Mouse (Mus musculus): ENCODE data around the gene Il20rb.

The Il20rb gene

DNA sequence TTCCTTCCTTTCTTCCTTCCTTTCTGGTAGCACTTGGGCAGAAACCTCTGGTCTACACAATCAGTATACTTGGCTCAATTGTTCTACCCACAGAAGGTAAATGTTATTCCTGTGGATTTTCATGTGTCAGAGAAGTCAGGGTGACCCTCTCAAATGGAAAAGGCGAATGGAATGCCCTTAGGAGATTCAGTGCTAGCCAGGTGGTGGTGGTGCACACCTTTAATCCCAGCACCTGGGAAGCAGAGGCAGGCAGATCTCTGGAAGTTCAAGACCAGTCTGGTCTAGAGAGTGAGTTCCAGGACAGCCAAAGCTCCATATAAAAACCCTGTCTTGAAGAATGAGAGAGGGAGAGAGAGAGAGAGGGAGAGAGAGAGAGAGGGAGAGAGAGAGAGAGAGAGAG is 16.4 kb downstream of the Il20rb start:
- no peak for DNase-seq

DNA sequence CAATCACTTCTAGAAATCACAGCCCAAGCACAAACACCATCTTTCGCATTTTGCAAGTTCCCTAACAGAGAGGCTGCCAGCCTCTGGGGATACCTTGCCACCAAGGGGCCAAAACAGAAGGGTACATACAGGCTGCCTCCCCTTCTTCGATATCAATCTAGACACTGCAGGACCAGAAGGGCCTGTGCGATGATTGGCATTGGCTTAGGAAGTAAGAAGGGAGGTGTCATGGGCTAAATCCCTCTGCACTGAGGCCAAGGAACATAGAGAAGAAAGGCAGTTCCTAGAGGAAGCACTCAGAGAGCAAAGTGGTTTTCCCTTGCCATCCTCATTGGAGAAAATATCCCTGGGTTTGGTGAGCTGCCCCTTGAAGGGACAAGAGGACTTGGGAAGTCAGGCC is 16.9 kb downstream of the Il20rb start:
- no peak for DNase-seq

DNA sequence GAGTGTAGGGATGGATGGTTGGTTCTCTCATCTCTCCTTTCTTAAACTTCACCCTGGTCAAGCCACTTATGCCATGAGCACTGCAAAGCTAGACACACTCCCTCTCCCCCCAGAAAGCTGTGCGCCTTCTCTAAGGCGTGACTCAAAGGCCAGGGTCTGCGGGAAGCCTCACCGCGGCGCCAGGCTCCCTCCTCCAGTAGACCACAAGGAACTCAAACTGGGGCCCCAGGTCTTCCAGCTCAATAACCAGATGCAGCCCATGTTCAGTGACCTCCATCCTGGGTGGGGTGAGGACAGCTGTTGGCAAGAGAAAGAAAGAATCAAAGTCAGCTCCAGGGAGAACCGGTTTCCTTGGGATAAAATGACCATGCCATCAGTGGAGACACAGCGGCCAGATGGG is 18.4 kb downstream of the Il20rb start:
- DNase-seq: no peak

DNA sequence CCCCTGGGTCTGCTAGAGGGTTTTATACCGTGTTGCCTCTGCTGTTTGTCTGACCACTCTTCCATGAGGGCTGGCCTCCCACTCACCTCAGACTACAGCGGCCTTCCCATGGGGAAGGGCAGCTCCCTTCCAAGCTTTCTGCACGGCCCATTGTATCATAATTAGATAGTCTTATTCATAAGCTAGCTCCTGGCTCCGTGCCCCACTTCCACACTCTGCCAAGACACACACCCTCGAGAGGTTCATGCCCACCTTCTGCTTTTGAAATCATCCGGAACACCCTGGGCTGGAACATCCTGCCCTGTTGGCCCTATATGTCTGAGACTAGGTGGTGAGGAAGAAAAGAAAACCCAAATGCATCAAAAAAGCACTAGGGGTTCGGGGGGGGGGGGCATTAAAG is 18.9 kb downstream of the Il20rb start:
- DNase-seq: no peak

DNA sequence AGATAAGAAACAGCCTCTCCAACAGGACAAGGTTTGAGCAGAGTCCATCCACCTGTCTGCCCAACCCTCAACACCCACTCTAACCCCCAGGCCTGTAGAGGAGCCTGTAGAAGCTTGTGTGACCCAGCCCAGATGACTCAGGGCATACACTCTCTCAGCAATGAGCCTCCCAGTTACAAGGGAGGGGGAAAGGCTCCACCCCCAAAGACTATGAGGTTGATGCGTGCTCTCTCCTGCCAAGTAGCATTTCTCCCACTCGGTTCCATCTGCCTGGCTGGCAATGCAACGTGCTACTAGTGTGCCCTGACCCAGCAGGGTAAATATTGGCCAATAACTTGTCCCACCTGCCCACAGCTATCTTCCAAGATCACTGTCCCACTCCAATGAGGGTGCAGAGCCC is 19.8 kb downstream of the Il20rb start:
- no peak for DNase-seq

DNA sequence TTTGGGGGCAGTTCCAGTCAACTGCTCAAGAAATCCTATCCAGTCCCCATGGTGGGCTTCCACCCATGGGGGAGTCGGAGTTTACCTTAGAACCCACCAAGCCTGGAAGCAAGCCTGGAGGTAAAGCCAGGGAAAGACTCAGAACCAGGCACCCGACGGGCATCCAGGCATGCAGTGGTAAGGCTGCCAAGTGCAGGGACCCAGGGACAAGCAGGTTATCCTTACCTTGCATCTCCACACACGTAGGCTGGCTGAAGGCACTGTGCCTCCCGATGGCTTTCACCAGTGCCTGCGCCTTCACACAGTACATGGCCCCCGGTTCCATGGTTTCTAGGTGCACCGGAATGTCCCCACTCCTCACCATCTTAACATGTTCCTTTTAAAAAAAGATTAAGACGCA is 20.6 kb downstream of the Il20rb start:
- no peak for DNase-seq

DNA sequence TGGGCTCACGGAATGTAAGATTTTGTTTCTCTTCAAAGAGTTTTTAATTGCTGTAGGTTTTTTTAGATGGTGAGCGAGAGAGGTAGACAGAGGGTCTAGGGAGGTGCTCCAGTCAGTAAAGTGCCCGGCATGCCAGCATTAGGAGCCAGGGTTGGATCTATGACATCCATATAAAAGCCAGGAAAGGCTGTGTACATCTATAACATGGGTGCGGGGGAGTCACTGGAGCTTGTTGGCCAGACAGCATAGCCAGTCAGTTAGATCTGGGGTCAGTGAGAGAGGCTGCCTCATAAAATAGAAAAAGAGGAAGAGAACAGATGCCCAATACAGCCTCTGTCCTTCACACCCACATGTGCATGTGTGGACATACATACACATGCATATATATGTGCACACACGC is 21.2 kb downstream of the Il20rb start:
- DNase-seq: no peak

DNA sequence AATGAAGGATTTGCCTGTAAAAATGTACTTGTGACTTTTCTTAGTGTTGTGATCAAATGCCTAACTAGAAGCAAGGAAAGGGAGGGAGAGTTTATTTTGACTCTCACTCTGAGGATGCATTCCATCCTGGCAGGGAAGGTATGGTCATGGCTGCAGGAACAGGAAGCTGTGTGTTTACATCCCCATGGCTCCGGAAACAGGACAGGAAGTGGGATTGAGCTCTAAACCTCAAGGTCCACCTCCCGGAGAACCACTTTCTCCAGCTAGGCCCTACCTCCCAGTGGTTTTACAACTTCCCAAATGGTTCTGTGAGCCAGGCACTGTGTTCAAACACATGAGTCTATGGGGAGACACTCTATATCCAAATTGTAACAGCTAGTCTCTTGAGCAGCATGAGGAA is 22.8 kb downstream of the Il20rb start:
- no peak for DNase-seq

DNA sequence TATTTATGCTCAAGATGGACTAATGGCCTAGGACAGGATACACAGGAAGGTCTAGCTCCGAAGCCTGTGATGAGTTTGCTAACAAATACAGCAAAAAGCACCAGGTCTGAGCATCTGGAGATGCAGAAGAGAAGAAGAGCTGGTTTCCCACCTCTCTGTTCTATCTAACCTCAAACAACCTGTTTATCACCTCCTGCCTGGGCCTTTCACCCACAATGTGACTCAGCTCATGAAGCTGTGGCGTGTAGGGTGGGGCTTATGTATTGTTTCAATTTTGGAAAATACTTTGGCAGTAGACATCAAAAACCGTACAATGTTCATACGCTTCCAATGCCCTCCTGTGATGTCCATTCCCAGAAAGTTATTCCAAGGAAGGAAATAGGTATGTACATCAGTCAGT is 24.5 kb downstream of the Il20rb start:
- peak; percentile 30 to 47 for DNase-seq

DNA sequence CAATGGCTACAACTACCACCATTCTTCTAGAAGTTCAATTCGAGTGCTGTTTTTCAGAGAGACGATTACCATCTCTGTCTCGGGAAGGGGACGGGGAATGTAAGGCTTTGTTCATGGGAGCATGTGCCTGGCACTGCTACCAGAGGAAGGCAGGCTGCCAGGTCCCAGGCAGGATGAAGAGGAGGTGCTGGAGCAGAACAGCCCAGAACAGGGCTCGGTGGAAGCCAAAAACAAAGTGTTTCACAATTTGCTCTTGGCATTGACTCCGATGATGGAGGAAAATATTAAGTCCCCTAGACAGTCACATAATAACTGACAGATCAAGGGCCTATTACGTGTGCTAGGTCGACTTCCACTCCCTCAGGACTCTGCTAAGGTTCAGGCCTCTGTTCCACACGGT is 24.9 kb downstream of the Il20rb start:
- DNase-seq: no peak

DNA sequence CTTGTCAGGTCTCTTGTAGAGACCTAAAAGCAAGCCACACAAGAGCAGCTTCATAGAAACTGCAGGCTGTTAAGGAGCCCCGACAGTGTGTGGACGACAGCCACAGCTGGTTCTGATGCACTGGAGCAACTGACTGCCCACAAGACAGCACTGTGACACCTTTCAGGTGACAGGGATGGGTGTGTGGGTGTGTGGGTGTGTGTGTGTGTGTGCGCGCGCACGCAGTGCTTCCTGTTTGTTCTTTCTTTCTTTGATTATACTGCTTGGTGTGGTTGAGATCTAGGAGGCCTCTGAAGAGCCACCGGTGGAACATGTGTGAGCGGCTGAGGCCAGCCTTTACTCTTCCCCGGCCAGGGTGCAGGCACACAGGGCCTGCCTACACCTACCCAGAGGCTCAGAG is 26.4 kb downstream of the Il20rb start:
- DNase-seq: peak; percentile 78 to 83

DNA sequence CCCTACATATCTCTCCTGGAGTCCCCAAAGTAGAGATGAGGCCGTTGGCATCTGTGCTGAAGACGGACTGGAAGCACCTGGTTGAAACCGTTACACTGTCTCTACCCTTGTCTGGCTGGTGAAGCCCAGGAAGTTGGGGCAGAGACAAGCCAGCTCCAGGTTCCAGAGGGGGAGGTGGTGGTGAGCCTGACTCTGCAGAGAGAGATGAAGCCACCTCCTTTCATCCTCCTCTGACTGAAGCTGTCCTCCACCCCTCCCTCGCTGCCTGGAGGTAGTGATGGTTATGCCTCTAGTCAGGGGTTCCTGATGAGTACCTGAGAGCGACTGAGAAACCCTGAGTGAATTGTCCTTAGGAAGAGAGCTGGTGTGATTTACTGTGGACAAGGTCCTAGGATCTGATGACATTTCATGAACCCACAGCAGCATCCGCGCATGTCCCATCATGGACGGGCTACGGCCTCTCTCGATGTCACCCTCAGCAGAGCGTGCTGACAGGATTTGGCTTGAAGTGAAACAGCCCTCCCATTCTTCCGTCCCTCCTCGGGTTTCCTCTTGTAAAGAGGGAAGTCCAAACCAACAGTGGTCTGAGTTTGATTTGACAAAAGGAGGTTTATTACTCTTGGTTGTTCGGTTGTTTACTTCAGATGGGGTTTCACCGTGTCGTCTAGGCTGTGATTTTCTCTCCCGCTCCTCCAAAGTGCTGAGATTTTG is 28.5 kb downstream of the Il20rb start:
- peak; percentile 66 to 83 for DNase-seq

DNA sequence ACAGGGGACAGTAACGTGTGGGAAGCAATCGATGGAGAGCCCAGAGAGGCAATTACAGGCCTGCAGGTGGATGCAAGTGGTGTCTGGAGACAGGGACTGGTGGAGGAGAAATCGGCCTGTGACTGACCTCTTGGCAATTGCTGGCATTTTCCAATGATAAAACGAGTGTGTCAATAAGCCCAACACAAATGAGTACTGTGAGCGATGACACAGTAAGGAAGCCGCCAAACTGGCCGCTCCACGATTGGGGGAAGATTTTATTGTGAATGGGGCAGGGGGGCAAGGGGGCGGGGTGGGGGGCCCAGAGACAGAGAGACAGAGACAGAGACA is 32.0 kb downstream of the Il20rb start:
- DNase-seq: no peak

DNA sequence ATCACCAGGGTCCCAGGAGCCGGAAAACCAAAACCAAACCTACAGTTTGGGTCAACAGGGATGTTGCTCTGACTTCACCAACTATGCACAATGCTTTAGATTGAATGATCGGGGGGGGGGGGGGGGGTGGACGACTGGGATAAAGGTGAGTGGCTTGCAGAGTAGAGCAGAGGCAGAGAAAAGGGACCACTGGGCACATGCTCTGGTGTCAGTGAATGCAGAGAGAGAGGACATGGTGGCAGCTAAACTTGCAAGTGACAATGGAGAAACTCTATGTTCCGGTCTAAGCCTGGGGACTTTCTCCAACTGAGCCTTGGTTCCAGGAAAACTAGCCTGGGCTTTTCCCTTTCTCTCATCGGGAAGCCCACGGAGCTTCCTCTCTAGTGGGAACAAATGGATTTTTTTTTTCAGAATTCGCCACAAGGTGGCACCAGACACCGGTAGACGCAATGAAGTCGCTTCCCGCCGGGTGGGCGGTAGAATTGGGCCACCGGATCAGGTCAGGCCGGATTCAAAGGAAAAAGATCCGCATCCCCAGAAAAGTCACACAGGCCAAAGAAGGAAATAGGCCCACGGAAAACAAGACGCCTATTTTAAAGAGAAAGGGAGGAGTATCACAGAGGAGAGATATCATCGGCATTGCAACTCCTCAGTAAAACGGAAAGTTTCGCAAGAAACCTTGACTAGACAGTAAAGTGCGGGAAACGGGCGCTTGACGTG is 32.5 kb downstream of the Il20rb start:
- peak; percentile 71 to 78 for DNase-seq

DNA sequence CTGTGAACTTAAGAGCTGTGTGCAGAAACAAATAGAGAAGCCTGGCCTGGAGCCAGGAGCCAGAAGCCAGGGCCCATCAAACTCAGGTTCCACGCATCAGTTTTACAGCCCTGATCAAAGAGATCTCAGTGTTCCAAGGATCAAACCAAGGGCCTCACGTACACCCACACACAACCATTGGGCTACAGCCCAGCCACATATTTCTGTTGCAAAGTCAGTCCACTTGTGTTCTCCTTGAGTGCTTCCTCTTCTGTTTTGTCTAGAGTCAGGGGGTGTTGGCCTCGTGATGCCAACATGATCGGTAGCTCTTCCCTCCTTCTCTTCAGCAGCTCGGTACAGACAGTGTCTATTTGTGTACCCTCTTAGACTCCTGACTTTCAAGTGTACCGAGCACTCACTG is 34.2 kb downstream of the Il20rb start:
- no peak for DNase-seq

DNA sequence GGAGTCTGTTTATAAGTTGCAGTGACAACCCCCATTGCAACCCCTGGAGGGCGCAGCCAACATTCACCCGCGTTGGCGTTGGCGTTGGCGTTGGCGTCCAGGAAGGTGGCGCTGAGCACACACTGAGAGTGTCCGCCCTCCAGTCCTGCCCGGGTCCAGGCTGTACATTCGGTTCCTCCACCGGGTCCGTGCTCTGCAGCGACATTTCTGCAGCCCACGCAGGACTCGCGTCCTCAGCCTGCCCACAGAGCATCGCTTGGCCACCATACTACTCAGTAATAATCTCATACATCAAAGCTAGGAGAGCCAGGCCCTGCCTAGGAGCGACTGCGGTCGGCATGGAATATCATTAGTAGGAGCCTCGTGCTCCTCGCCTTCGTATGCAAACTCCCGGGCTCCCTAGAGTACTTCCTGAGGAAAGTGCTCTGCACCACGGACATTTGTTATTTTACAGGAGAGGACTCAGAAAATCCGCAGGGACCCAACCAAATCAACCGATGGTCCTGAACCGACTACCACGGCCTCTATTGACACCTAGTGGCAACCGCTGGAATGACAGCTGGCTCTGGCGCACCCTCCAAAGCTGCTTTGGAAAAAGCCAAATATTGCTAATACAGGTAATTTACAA is 40.4 kb downstream of the Il20rb start:
- peak; percentile 62 to 74 for DNase-seq

DNA sequence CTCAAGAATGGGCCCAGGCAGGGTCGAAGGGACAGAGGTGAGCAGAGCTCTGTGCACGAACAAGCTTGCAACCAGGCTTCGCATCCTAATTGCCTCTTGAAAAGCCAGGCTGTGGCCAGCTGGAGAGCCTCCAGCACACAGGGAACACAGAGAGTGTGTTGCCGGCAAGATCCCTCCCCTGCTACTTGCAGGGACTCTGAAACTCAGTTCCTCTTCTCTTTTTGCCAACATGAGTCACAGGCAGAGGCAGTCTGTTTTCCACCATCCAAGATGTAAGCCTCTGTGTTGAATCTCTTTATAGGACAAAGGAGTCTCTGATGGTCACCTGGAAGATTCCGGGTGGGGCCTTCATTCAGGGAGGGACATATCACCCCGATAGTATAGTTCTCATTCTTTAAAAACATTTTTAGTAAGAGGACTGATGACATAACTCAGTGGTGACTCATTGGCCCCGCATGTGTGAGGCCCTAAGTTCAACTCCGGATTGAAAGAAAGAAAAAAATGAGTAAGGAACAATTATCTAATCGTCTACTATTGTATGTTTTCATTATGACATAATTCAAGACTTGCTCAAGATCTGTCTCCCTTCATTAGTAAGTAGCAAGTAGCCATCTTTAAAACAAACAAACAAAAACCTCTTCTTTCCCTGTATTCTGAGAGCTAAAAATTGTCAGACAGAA is 46.3 kb downstream of the Il20rb start:
- DNase-seq: no peak

DNA sequence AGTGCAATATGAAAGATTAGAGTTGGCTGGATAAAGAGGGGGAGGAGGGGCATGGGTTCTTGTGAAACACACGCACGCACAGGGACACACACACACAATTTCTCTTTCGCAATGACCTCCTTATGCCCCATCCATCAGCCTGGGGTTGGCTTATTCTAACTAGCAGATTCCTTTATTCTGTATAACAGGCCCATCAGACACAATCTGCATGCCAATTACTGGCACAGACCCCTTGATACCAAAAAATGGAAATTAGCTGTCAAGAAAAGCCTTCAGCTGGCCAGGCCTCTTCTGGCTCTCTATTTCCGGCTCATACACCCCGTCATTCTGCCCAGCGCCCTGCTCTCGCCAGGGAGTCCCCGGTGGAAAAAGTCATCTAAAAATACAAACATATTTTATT is 47.1 kb downstream of the Il20rb start:
- no peak for DNase-seq

DNA sequence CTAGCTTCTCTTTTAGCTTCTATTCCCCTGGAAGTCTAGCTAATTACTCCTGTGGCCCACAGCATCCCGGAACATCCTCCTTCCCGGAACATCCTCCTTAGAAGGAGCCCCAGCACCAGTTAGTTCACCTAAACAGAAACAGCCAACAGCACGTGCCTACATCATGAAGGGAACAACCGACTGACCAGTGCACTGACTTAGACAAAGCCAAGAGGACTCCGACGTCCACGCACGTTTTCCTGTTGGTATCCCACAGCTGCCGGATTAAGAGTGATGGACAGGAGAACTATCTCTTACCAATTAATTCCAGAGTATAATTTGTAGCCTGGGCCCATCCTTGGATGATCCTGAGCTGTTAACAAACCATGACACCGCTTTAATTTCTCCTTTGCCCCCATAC is 47.6 kb downstream of the Il20rb start:
- no peak for DNase-seq

DNA sequence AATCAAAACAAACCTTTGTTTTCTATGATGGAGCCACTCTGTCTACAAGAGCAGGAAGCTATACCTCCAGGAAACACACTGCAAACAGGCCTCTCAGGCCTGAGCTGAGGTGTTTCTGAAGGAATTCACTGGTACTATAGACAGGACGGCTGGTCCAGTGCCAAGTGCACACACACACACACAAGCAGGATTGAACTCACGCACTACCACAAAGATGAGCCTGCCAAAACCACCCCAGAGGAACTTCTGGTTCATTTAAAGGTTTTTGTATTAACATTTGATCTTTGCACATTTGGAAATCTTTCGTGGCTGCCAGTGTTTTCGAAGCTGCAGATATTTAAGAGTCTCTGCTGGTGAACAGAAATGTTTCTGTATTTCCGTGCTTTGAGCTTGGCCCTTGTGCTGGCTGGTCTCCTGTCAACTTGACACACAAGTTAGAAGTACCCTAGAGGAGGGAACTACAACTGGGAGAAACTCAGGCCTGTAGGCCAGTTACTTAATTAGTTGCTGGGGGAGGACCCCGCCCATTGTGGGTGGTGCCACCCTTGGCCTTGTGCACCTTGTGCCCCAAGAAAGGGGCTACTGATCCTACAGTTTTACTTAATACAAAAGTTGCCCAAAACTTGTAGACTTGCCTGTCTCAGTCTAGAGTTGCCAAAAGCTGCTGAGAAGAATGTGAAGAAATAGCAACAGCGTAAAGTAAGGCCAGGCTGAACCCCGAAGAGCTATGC is 49.6 kb downstream of the Il20rb start:
- DNase-seq: no peak

DNA sequence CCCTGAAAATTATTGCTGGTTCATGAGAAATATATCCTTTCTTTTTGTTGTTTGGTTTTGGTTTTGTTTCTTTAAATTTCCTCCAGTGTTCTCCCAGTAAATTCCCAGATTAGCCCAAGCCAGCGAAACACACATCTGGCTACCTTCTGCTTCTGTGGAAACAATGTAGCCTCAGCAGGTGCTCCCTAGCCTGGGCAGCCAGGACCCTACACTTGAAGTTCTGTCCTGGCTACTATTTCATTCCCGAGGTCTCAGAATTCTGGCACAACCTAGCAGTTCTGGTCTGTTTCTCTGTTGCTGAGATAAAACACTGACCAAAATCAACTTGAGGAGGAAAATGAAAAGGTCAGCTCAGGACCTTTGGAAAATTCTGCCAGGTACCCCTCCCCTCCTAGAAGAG is 55.2 kb downstream of the Il20rb start:
- no peak for DNase-seq

DNA sequence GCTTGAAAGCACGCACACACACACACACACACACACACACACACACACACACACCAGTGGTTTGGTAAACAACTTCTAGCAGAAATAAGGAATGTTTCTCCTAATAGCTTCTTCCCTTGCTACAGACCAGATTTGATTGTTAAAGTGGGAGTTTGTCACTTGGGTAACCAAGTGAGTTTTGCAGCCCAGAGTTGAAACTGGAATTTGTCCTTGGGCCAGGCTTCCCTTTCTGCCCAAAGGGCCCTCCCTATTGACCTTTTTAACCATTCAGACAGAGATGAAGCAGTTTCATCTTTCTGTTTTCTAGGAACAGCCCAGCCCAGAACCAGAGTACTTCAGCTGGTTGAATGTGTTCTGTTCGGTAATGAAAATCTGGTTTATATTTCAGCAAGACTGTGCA is 55.7 kb downstream of the Il20rb start:
- no peak for DNase-seq

DNA sequence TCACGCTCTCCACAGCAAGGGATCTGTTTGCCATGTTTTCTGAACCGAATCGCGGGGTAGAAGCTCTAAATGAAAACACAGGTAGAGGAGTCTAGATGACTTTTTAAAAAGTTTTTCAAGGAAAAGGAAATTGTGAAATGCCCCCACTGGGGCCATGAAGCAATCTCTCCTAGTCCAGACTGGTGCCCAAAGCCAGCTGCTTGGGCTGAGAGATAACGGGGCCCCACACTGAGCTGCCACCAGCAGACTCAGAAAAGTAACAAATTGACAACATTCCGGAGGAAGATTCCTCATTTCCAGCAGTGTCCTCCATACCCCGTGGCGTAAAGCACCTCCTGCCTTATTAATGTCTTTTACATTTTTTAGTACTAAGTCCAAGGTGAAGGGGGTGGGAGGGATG is 66.9 kb downstream of the Il20rb start:
- no peak for DNase-seq

All from thymus, postnatal 36 days (tissue).